Mouse (Mus musculus) cerebellum, adult 2 months (tissue): Measurements from ENCODE around the gene Lipa. TPM values are rescaled to one million over a fixed set of nuclear protein-coding genes. Genes with fewer than 3 reads are reported as not detected.
A peak's percentile ranks its signal among the peaks of the same experiment; 100 is the strongest.

Experiments
- DNase-seq, 2 experiments: peaks; one replicate each; pipeline ENCODE4 v3.0.0; 2021
- H3K27ac ChIP-seq: fragments of 200-500 bp; 2 replicates; pipeline ENCODE4 v1.5.1; 2012; ENCODE audit warnings: low read length, control low read depth, inconsistent platforms; ENCODE audit not compliant: insufficient read depth
- H3K27me3 ChIP-seq: fragments of 200-500 bp; 2 replicates; pipeline ENCODE4 v1.6.1; 2012; ENCODE audit warnings: inconsistent platforms, mild to moderate bottlenecking, low read length, moderate library complexity; ENCODE audit not compliant: control insufficient read depth, insufficient read depth
- H3K4me1 ChIP-seq: fragments of 200-500 bp; 2 replicates; pipeline ENCODE4 v1.6.1; 2011; ENCODE audit warnings: low read length; ENCODE audit not compliant: control insufficient read depth, insufficient read depth
- H3K4me3 ChIP-seq: fragments of 200-500 bp; replicated peaks from 2 replicates; pipeline ENCODE3; 2011; ENCODE audit warnings: mild to moderate bottlenecking, low read depth, low read length, control low read depth; ENCODE audit not compliant: insufficient read depth
- CTCF ChIP-seq: fragments of 200-500 bp; IDR thresholded peaks from 2 replicates; pipeline ENCODE4 v1.5.1; 2011; ENCODE audit warnings: low read depth, mild to moderate bottlenecking, control low read depth, low read length, moderate library complexity, borderline replicate concordance; ENCODE audit not compliant: insufficient read depth
- POLR2A ChIP-seq: fragments of 200-500 bp; IDR thresholded peaks from 2 replicates; pipeline ENCODE4 v1.6.1; 2011; ENCODE audit warnings: low read length, control low read depth, borderline replicate concordance; ENCODE audit not compliant: insufficient read depth
- WGBS: fragments of 180-500 bp; shearing (Covaris S2); methylation state at CpG from one replicate; pipeline ENCODE4 v1.1.7; 2018; 5-methylcytosine and 5-hydroxymethylcytosine counted together
- polyA plus RNA-seq: library from polyadenylated mRNA; depleted of rRNA; stranded (reverse); fragments of >200 nt; gene quantifications from 2 replicates; pipeline ENCODE4 v1.2.3, GENCODE M21; 2012; rRNA removed

Gene Lipa
- 16.6 and 18.1 TPM in 2 replicates for polyA plus RNA-seq

DNA sequence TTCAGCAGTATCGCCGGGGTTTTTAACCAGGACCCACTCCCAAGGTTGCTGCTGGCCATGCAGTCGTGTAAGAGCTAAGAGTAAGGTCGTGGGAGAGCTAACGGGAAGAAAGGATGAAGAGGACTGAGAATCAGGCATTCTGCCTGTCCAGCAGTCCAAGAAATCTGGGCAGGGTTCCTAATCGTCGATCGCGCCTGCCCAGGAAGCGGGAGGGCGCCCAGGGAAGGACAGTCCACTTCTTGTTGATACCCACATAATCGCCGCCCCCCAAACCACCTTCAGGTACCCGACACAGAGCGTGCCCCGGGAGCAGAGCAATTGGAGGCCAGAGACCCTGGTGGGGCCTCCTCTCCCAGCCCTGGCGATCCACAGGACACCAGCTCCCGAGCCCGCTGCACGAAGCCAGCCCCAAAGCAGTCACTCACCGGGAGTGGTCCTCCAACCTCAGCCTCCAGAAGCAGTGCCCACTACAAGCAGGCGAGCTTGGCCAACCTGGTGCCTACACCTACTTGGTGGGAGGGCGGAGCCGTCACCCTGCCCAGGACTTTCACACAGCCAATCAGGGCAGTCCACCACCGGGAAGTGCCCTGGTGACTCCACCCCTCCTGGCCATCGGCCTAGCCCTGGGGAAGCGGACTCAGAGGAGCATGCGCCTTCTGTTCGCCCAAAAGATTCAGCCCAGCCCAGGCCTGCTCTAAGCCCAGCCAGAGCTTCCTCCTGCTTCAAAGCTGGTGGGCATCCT is at the start of gene Lipa:
TSS of gene Lipa (minus strand) at position 534 of the 742 bp plus-strand sequence.
- Histone ChIP-seq H3K27ac (peak within 1 kb of the TSS; percentile 22), H3K27me3 (no peaks in the 10 kb centered on the region), H3K4me1 (peaks cover 2% of the 10 kb centered on the region; the same call in 1 of the 2 replicates), H3K4me3 (peak within 1 kb of the TSS; percentile 62)
- WGBS = under 1% methylated on average over 29 of the region's 29 CpGs
- TF ChIP-seq CTCF (no peak), POLR2A (peak; percentile 86)
- DNase-seq = peak; percentile 96 to 98

DNA sequence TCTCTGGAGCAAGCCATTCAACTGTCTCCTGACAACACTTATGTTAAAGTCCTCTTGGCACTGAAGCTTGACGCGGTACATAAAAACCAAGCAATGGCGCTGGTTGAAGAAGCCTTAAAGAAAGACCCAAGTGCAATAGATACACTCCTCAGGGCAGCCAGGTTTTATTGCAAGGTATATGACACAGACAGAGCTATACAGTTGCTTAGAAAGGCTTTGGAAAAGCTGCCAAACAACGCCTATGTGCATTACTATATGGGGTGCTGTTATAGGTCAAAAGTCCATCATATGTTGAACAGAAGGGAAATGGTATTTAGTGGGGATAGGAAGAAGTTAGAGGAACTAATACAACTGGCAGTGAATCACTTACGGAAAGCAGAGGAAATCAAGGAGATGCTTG is 46.4 kb upstream of the Lipa start:
- no peaks in the 10 kb centered on the region for H3K27me3 ChIP-seq
- H3K4me1 ChIP-seq = no peaks in the 10 kb centered on the region
- no peak for DNase-seq
- TF ChIP-seq CTCF = no peak
- no peak for TF ChIP-seq POLR2A
- 93% methylated on average over 5 of the region's 5 CpGs for WGBS
- H3K4me3 ChIP-seq = no peak overlapping the region
- H3K27ac ChIP-seq = no peak overlapping the region

DNA sequence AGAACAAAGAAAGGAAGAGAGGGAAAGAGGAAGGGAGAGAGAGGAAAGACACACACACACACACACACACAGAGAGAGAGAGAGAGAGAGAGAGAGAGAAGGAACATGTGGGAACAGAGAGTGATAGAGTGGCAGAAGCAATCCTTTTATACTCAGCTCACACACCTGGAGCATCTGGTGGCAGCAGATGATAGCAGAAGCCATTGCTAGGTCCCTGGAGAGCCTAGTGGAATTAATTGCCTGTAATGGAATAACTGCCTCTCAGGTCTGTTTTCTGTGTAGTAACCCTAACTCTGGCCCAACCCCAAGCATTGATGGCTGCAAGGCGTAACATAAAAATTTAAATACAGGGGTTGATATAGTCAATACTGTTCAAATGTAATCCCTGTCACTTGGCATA is 43.8 kb upstream of the Lipa start:
- Histone ChIP-seq H3K4me3 (no peak overlapping the region), H3K4me1 (no peaks in the 10 kb centered on the region), H3K27ac (no peak overlapping the region), H3K27me3 (no peaks in the 10 kb centered on the region)
- 95% methylated on average over 1 of the region's 1 CpGs for WGBS
- TF ChIP-seq CTCF = no peak
- no peak for TF ChIP-seq POLR2A
- DNase-seq = no peak

DNA sequence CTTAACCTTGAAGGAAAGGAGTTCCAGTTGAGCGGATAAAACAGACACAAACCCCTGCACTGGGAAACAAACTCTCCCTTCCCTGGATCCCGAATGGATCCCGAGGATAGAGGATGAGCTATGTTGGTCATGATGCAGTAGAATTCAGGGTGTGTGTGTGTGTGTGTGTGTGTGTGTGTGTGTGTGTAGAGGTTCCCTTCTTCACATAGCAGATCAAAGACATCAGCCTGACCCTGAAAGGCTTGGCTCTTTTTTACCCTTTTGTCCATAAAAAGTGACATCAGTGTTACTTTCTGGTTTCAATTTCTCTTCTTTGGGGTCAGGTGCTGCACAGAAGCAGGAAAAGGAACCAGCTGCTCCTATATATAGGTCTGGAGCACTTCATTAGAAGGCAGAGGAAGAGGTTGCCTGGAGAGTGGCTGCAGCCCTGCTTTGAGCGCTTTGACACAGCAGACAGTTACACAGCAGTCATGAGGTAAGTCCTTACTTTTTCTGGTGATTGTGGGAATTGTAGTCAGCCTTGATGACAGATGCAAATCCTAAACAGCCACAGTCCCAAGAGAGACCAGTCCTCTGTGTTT is 42.7 kb upstream of the Lipa start:
- no peak for DNase-seq
- no peaks in the 10 kb centered on the region for H3K4me1 ChIP-seq
- TF ChIP-seq POLR2A = no peak
- no peak for TF ChIP-seq CTCF
- H3K4me3 ChIP-seq = no peak overlapping the region
- WGBS = 80% methylated on average over 4 of the region's 4 CpGs
- no peaks in the 10 kb centered on the region for H3K27me3 ChIP-seq
- no peak overlapping the region for H3K27ac ChIP-seq

DNA sequence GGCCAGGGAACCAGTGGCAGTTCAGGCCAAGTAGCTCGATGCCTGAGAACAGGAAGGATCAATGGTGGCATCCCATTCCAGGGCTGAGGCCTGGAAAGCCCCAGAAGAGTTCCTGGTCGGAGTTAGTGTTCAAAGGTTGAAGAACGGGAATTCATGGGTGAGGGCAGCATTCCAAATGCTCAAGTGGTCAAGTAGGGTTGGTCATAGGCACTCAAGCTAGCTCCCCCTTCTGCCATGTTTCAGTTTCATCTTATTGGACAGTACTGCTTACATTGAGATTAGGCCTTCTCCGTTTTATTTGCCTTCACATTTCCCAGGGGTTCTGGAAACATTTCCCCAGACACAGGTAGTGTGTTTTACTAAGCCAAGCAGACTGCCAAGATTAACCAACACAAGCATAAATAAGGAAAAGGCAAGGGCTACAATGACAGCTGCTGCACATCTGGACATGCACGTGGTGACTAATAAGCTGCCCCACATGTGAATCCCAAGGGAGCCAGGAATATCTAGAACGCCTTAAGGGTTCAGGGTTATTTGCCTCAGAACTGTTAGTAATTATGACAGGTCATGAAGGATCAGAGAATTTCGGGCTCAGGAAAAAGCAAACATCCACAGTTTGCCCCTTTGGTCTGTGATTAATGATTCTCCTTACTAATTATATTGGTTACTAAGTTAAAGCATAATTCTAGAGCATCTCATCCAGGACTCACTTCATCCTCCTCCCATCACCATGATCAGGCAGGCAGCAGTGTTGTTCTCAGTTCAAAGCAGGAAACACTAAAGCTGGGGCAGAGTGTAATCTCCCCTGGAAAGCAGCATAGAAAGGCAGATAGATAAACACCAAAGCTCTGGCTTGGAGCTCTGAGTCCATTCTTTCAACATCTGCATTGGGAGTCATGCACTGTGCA is 42.0 kb upstream of the Lipa start:
- no peak overlapping the region for H3K4me3 ChIP-seq
- no peak overlapping the region for H3K27ac ChIP-seq
- DNase-seq = no peak
- TF ChIP-seq CTCF (no peak), POLR2A (no peak)
- no peaks in the 10 kb centered on the region for H3K4me1 ChIP-seq
- WGBS = 77% methylated on average over 7 of the region's 7 CpGs
- H3K27me3 ChIP-seq = no peaks in the 10 kb centered on the region

DNA sequence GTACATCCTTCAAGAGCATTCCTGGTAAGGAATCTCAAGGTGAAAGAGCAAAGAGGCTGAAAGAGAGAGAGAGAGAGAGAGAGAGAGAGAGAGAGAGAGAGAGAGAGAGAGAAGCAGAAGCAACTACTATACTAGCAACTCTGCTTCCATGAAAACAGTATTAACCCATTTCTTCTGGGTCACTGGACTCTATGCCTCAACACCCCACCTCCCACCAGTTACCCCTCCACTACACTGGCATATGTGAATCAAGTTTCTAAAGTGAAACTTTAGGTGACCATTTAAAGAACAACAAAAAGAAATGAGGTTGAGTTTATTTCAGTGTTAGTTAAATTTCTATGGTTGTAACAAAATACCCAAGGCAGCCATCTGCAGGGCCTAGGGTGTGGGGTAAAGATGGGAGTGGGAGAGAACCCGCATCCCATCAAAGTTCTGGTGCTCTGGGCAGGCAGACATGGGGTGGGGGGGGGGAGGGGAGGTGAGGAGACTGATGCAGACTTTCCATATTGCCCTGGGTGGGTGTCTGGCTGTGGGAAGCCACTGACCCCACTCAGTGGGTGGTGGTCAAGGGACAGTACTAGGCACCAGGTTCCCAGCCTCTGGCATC is 39.0 kb upstream of the Lipa start:
- 95% methylated on average over 1 of the region's 1 CpGs for WGBS
- TF ChIP-seq POLR2A (no peak), CTCF (no peak)
- Histone ChIP-seq H3K4me3 (no peak overlapping the region), H3K27me3 (no peaks in the 10 kb centered on the region), H3K27ac (no peak overlapping the region), H3K4me1 (no peaks in the 10 kb centered on the region)
- DNase-seq = no peak

DNA sequence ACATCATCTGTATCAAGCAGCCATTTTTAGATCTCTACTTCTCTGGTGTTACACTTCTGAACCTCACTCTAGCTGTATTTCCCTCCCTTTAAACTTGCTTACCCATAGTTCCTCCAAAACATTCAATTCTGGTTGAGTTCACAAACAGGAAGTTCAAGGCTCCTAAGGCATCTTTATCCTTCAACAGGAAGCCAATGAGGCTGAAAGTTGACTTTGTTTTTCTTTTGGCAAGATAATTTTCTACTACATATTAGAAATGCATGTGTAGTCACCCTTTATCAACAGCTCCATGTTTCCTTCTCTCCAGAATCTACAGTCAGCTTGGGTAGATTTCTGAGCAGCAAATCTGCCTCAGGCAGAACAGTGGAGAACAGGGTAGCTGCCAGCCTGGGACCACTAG is 35.3 kb upstream of the Lipa start:
- H3K4me1 ChIP-seq = no peaks in the 10 kb centered on the region
- H3K27me3 ChIP-seq = no peaks in the 10 kb centered on the region
- no peak overlapping the region for H3K4me3 ChIP-seq
- no peak for TF ChIP-seq POLR2A
- no peak for TF ChIP-seq CTCF
- DNase-seq = no peak
- H3K27ac ChIP-seq = no peak overlapping the region
